Mouse (Mus musculus) kidney, postnatal 10 days (tissue): ENCODE data around the gene 1810062G17Rik.

Experiments used
- DNase-seq: peaks from one replicate; pipeline ENCODE4 v3.0.0; 2021; ENCODE audit warnings: mixed read lengths

The 1810062G17Rik gene

DNA sequence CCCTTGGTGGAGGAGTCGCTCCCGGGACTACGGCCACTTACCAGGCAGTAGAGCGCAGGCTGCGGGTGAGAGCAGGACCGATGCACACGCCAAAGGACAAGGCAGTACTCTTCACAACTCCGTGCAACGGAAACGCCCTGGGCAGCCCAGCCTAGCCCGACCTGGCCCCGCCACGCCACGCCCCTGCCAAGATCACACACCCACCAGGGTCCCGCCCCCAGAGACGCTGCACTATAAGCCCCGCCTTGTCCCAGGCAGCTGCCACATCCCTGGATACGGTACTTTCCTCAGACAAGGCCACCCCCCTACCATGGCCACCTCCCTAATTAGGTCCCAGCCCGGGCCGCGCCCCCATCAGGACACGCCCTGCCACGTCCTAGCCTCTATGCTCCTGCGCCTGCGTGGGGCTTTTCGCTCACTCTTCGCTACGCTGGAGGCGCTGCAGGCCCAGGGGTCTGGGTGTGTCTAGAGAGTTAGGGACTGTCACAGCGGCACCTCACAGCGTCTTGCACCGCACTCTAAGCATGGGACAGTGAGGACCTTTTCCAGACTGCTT, at the start of gene 1810062G17Rik, which contains the start of gene Anxa5:
Gene 1810062G17Rik, plus strand, starts transcription at position 406 of the 556 bp plus-strand sequence.
Gene Anxa5, minus strand, starts transcription at position 363 of the 556 bp plus-strand sequence.
- DNase-seq = peak; percentile 98

- no peak for DNase-seq
Measured at GRCm38 (mm10) chr3:36427386-36427785, 48.4 kb upstream of the 1810062G17Rik start.

- DNase-seq = no peak
Measured at GRCm38 (mm10) chr3:36430360-36430759, 45.4 kb upstream of the 1810062G17Rik start.

GRCm38 (mm10) chr3:36440280-36440679, 35.5 kb upstream of the 1810062G17Rik start:
- DNase-seq = no peak

DNA sequence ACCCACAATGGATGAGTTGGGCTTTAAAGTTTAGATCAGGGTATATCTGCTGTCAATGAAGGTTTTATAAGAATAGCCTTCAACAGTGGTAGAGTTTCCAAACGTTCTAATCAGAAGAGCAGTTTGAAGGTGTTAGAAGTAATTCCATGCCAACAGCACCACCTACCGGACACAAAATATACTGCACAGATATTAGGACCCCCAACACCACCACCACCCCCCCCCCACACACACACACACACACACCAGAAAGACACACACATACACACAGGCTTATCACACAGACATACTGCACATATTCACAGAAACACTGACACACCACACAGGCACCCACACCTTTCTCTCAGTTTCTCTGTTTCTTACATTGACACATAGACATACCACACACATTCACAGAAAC, 33.3 kb upstream of the 1810062G17Rik start:
- DNase-seq = peak; percentile 65

GRCm38 (mm10) chr3:36446041-36446440, 29.7 kb upstream of the 1810062G17Rik start:
- DNase-seq = no peak

DNA sequence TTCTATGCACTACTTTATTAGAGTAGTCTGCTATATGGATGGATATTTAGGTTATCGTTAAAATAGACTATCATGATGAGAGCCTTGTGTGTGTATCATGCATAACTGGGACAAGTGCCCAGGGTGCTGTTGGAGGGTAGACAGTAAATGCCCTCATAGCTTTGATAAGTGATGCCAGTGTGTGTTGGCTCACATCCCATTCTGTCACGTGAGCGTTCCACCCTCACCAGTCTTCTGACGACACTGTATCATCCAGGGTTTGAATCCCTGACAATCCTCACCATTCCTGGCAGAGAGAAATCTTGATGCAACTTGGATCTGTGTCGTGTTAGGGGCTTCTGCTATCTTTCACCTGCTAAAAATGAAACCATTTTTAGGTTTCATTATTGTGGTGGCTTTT, 29.2 kb upstream of the 1810062G17Rik start:
- DNase-seq = no peak

- no peak for DNase-seq
Measured at GRCm38 (mm10) chr3:36446918-36447317, 28.8 kb upstream of the 1810062G17Rik start.

DNA sequence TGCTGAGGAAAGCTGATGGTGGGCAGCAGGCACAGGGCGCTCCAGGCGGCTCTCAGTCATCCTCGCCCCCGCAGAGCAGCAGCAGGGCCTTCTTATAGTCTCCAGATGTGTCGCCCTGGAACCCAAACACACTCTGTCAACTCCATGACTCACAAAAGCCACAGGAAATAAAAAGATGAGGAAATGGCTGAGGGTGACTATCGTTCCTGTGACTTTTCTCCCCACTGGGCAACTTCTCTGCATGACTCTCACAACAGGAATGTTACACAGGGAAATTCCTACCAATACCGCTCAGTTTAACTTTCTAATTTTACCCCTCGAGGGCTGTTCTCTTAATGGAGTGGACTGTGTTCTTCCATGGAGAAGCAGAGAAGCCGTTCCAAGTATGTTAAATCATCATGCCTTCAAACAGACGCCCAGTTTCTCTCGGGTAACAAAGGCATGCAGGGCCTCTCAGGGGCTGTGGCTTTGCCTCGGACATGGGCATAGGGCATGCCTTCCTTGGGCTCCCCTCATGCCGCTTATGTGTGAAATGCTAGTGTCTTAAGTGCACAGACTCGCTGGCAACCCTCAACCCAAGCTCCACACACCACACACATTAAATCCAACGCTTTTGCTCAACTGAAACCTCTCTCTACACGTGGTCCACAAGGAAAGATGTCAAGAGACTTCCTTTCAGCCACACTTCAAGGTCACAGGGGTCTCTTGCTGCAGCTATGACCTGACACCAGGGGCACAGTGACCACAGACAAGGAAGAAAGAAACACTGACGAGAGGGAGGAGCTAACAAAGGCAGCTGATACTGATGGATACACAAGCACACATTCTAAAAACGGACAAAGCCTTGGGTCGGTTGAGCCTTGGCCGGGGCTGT, 26.2 kb upstream of the 1810062G17Rik start:
- DNase-seq = peak; percentile 10

- DNase-seq = no peak
Measured at GRCm38 (mm10) chr3:36452502-36452901, 23.2 kb upstream of the 1810062G17Rik start.

DNA sequence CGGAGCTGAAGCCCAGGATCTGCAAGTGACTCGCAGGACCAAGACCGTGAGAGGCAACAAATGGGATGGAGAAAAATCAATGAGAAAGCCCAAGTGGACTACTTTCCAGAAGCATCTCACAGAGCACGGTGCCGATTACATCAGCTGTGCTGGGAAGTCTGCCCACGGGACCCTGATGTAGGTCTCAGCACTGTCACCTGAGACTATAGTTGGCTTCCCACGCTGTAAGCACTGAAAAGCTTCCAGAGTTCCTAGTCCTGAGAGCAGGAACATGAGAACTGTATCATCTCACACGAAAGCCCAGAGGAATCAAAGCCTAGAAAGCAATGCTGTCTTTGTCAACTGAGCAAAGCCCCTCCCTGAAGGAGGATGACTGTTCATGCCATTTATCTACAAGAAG, 20.6 kb upstream of the 1810062G17Rik start:
- no peak for DNase-seq

GRCm38 (mm10) chr3:36455566-36455965, 20.2 kb upstream of the 1810062G17Rik start:
- no peak for DNase-seq

GRCm38 (mm10) chr3:36460717-36461116, 15.0 kb upstream of the 1810062G17Rik start:
- no peak for DNase-seq

- DNase-seq = no peak
Measured at GRCm38 (mm10) chr3:36461819-36462218, 13.9 kb upstream of the 1810062G17Rik start.

- DNase-seq = no peak
Measured at GRCm38 (mm10) chr3:36462348-36462747, 13.4 kb upstream of the 1810062G17Rik start.

GRCm38 (mm10) chr3:36465538-36465937, 10.2 kb upstream of the 1810062G17Rik start:
- no peak for DNase-seq

- DNase-seq = no peak
Measured at GRCm38 (mm10) chr3:36467632-36468031, 8.1 kb upstream of the 1810062G17Rik start.

DNA sequence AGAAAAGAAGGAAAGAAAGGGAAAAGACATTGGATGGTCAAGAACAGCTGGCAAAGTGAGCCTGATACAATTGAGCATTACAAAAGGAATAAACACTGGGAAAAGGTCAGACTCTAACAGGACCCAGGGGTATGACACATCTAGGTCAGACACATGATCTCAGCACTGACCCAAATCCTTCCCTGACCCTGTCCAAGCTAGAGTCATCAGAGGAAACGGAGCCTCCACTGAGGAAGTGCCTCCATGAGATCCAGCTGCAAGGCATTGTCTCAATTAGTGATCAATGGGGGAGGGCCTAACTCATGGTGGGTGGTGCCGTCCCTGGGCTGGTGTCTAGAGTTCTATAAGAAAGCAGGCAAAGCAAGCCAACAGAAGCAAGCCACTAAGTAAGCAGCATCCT, 6.9 kb upstream of the 1810062G17Rik start:
- no peak for DNase-seq

DNA sequence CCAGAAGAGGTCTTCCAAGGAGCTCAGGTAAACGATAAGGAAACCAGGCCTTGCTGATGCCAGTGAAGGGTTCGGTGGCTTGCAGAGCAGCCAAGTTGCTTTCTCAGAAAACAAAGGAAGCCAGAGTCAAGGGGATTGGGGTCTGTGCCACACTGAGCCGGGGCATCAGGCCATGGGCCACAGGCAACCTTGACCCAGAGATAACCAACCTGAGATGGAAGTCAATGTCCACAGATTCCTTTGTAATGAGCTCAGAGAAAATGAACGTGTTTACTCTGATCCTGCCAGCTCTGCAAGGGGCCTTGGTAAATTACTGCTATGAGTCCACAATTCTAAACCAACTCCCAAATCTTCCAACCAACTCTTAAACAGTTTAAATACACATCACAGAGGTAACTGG, 3.9 kb upstream of the 1810062G17Rik start:
- DNase-seq = no peak

DNA sequence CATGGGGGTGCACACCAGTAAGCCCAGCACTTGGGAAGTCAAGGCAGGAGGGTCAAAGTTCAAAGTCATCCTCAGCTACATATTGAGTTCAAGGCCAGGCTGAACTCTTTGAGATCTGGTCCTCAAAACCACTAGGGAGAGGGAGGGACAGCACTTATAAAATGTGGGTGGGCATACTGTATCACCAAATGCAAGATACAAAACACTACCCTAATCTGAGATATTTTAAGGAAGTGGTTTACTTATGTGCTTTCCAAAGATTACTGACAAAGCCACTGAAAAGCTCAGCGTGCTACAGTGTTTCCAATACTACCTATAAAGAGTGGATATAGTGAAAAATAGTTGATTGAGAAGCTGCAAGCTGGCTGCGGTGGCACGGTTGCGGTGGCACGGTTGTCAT, 2.5 kb upstream of the 1810062G17Rik start:
- DNase-seq = no peak

- no peak for DNase-seq
Measured at GRCm38 (mm10) chr3:36474421-36474820, 1.3 kb upstream of the 1810062G17Rik start.

DNA sequence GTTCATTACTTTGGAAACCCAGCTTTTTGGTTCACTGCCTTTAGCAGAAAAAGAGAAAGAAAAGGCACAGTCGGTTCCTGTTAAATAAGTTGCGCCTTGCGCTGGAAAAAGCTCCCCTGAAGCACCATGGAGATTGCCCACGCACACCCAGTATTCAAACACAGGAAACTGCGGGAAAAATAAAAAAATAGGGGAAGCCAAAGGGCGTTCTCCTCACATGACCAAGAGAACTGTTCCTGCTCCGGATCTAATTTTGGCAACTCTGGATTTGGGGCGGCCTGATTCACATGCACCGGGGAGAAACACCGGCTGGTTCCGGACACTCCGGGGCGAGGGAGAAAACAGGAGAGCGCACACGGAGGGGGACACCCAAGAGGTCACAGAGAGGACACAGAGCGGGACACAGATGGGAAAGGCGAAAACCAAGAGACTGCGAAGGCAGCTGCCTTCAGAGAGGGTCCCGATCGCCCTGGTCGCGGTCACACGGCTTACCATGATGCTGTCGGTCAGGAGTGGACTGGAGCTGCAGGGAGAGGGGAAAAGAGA, 726 bp upstream of the 1810062G17Rik start:
- peak; percentile 58 for DNase-seq

DNA sequence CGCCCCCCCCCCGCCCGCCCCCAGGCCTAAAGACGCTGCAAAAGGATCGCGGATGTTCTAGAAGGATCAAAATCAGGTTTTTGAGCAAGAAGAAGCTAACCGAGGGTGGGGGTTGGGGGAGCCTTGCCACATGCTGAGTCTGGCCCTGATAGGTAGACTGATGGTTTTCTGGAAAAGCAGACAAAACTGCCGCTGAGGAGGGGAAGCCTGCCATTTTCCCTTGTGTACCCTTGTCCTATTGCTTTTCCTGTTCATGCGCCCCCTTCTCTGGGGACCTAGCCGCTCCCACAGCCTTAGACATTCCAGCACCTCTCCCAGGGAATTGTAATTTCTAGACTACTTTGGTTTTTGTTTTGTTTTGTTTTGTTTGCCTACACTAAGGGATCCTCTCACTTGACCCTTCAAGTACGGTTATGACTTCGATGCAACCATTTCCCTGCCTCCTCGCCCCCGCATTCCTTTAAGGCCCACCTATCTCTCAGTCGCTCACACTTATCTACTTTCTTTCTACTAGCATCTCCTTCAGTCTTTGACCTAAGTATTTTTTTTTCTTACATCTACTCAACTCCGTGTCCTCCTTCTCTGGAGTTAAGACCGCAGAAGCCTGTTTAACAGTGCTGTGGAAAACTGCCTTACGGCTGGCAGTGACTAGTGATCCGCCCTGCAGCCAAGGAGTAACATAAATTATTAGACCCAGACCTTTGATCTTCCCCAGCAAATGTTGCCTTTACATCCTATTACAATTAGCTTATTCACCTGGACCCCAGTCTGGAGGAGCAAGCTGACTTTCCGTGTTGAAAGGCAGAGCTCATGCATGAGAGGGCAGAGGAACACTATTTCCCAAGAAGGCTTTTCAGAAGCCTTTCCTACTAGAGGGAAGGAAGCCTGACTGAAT, 771 bp downstream of the 1810062G17Rik start:
- DNase-seq = peak; percentile 41
